Mouse (Mus musculus): Measurements from ENCODE around the gene Thap7.

DNA sequence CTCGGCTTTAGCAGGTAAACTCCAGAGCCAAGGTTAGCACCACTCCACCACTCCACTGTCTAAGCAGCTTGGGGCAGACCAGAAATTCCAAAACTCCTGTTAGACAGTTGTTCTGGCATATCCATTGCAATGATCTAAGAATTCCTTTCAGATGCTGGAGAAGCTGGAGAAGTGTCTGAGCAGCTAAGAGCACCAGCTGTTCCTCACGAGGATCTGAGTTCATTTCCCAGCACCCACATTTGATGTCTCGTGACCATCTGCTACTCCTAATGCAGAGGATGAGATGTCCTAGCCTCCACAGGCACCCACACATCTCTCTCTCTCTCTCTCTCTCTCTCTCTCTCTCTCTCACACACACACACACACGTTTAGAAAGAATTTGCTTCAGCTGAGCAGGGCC is 26.0 kb upstream of the Thap7 start:
- TF ChIP-seq CTCF (IDR thresholded peaks at IDR 0.05; ENCODE audit: low read depth, low read length) (no peak), POLR2A (IDR thresholded peaks at IDR 0.05; ENCODE audit: extremely low read depth, insufficient read depth, low read length) (no peak)
